Mouse (Mus musculus): ENCODE measurements around the gene Uqcr11.

GRCm38 (mm10) chr10:80437973-80438372 lies 31.3 kb upstream of the Uqcr11 start:
- TF ChIP-seq POLR2A (IDR thresholded peaks at IDR 0.05; ENCODE audit: insufficient read depth, low read depth, low read length) (no peak), EP300 (IDR thresholded peaks at IDR 0.05; ENCODE audit: insufficient read depth, low read depth, low read length) (no peak)
